Mouse (Mus musculus): ENCODE data around the gene Nedd9.

The Nedd9 gene

GRCm38 (mm10) chr13:41343163-41343886, 143.8 kb downstream of the Nedd9 start:
- no peak for DNase-seq (ENCODE audit: low spot score)

GRCm38 (mm10) chr13:41341422-41341821, 145.7 kb downstream of the Nedd9 start:
- DNase-seq (ENCODE audit: low spot score), result no peak

- no peak for DNase-seq (ENCODE audit: low spot score)
These were observed 147.4 kb downstream of the Nedd9 start for GRCm38 (mm10) chr13:41339653-41340351.

- DNase-seq (ENCODE audit: low spot score), result no peak
These were observed 148.0 kb downstream of the Nedd9 start for GRCm38 (mm10) chr13:41339195-41339594.

- no peak for DNase-seq (ENCODE audit: low spot score)
These were observed 149.8 kb downstream of the Nedd9 start for GRCm38 (mm10) chr13:41337407-41337806.

- DNase-seq (ENCODE audit: low spot score), result peak; percentile 80
These were observed 150.9 kb downstream of the Nedd9 start for GRCm38 (mm10) chr13:41336260-41336659.

- DNase-seq (ENCODE audit: low spot score), result no peak
These were observed 151.4 kb downstream of the Nedd9 start for GRCm38 (mm10) chr13:41335767-41336166.

- no peak for DNase-seq (ENCODE audit: low spot score)
These were observed 152.5 kb downstream of the Nedd9 start for GRCm38 (mm10) chr13:41334641-41335000.

GRCm38 (mm10) chr13:41333889-41334640, 153.1 kb downstream of the Nedd9 start:
- no peak for DNase-seq (ENCODE audit: low spot score)

- DNase-seq (ENCODE audit: low spot score), result no peak
These were observed 155.4 kb downstream of the Nedd9 start for GRCm38 (mm10) chr13:41331671-41332340.

GRCm38 (mm10) chr13:41330589-41331345, 156.4 kb downstream of the Nedd9 start:
- no peak for DNase-seq (ENCODE audit: low spot score)

GRCm38 (mm10) chr13:41330051-41330450, 157.1 kb downstream of the Nedd9 start:
- DNase-seq (ENCODE audit: low spot score), result no peak

GRCm38 (mm10) chr13:41328481-41328880, 158.7 kb downstream of the Nedd9 start:
- DNase-seq (ENCODE audit: low spot score), result no peak

GRCm38 (mm10) chr13:41327546-41327945, 159.6 kb downstream of the Nedd9 start:
- no peak for DNase-seq (ENCODE audit: low spot score)

GRCm38 (mm10) chr13:41326134-41326533, 161.0 kb downstream of the Nedd9 start:
- DNase-seq (ENCODE audit: low spot score), result no peak

GRCm38 (mm10) chr13:41325346-41325745, 161.8 kb downstream of the Nedd9 start:
- no peak for DNase-seq (ENCODE audit: low spot score)

- DNase-seq (ENCODE audit: low spot score), result no peak
These were observed 162.5 kb downstream of the Nedd9 start for GRCm38 (mm10) chr13:41324631-41325030.

- no peak for DNase-seq (ENCODE audit: low spot score)
These were observed 165.7 kb downstream of the Nedd9 start for GRCm38 (mm10) chr13:41321433-41321832.

- no peak for DNase-seq (ENCODE audit: low spot score)
These were observed 166.4 kb downstream of the Nedd9 start for GRCm38 (mm10) chr13:41320749-41321148.

- DNase-seq (ENCODE audit: low spot score), result peak; percentile 94
These were observed 184.4 kb downstream of the Nedd9 start for GRCm38 (mm10) chr13:41302716-41303115.

GRCm38 (mm10) chr13:41300037-41300436, 187.1 kb downstream of the Nedd9 start:
- DNase-seq (ENCODE audit: low spot score), result no peak

- no peak for DNase-seq (ENCODE audit: low spot score)
These were observed 188.2 kb downstream of the Nedd9 start for GRCm38 (mm10) chr13:41298996-41299395.
